Mouse (Mus musculus): ENCODE data around the gene Ptp4a2.
"Not testable (repeated sequence)": the region's sequence is repeated elsewhere in the genome, so short reads cannot be mapped to it uniquely, and the experiment has no call there.

Ptp4a2 gene

GRCm38 (mm10) chr4:129884041-129884930, 73.3 kb downstream of the Ptp4a2 start:
- DNase-seq (ENCODE audit: low spot score), result no peak

GRCm38 (mm10) chr4:129889661-129890060, 78.6 kb downstream of the Ptp4a2 start:
- no peak for DNase-seq (ENCODE audit: low spot score)

GRCm38 (mm10) chr4:129890094-129890493, 79.1 kb downstream of the Ptp4a2 start:
- DNase-seq (ENCODE audit: low spot score), result no peak

- no peak for DNase-seq (ENCODE audit: low spot score)
Observed at GRCm38 (mm10) chr4:129894861-129895260, 83.8 kb downstream of the Ptp4a2 start.

GRCm38 (mm10) chr4:129898815-129899214, 87.8 kb downstream of the Ptp4a2 start:
- DNase-seq (ENCODE audit: low spot score), result not testable (repeated sequence)

All from yolk sac, embryonic 10.5 days (tissue).